Mouse (Mus musculus): ENCODE measurements at regions not wholly inside any gene's neighbourhood (a gene's known extent, or its start where the extent isn't known, plus 50 kb on each side); places are given as distances from the start of the nearest gene placed in this dataset.

DNA sequence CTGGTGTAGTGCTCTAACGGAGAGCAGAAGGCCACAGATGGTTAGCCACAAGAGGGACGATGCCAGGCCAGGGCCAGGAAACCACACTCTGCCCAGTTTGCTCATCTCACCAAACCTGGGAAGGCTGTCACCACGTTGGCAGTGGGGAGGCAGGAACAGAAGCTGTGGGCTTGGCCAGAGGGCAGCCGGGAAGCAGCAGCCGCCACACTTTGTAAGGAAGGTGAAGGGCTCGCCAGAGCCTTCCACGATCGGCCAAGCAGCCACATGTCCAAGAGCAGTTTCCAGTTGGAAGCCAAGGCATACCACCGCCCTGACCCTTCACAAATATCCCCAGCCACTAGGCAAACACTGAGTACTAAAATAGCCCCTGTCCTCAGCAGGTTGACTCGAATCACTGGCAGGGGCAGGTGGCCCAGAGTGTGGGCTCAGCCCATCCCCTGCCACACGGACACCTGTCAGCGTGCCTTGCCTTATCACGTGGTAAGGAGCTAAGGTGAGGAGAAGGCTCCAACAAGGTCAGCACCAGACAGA lies 120.9 kb downstream of the Vegfa start:
- Histone ChIP-seq H3K4me2 (ENCODE audit: insufficient read depth, low read depth, poor library complexity, severe bottlenecking) (no peak overlapping the region), H3K9me3 (replicated peaks; ENCODE audit: low read length) (peaks cover 19% of the 10 kb centered on the region), H3K9ac (ENCODE audit: insufficient read depth, low read depth) (no peak overlapping the region), H3K4me1 (ENCODE audit: control insufficient read depth in 1 of 2, insufficient read depth in 2 of 2) (no peaks in the 10 kb centered on the region; a peak in 1 of 4 replicates), H3K27ac (ENCODE audit: insufficient read depth, low read depth) (no peak overlapping the region), H3K4me3 (replicated peaks in 1 of 3; ENCODE audit: low read depth in 2 of 3, low read length in 2 of 3, poor library complexity in 1 of 3) (no peak overlapping the region), H3K36me3 (replicated peaks in 1 of 2; ENCODE audit: control insufficient read depth in 1 of 2, insufficient read depth in 1 of 2, low read length in 1 of 2) (no peaks in the 10 kb centered on the region), H3K27me3 (replicated peaks) (peaks cover 88% of the 10 kb centered on the region), H3K79me2 (replicated peaks; ENCODE audit: control insufficient read depth, extremely low read depth, insufficient read depth, poor library complexity, severe bottlenecking) (no peaks in the 10 kb centered on the region)
- no peak for TF ChIP-seq USF1 (IDR thresholded peaks at IDR 0.05; ENCODE audit: low read depth, low read length)
- no peak for TF ChIP-seq TBP (conservative IDR thresholded peaks at IDR 0.05; ENCODE audit: low read depth, low read length)
- TF ChIP-seq JUND (conservative IDR thresholded peaks at IDR 0.05; ENCODE audit: low read depth, low read length), result no peak
- no peak for TF ChIP-seq RAD21 (IDR thresholded peaks at IDR 0.05; ENCODE audit: low read depth, low read length)
- no peak for TF ChIP-seq NRF1 (IDR thresholded peaks at IDR 0.05; ENCODE audit: low read depth, low read length)
- TF ChIP-seq BHLHE40 (IDR thresholded peaks at IDR 0.05; ENCODE audit: low read depth, low read length), result no peak
- TF ChIP-seq CTCF (conservative IDR thresholded peaks at IDR 0.05 in 1 of 2, IDR thresholded peaks at IDR 0.05 in 1 of 2; ENCODE audit: low read depth in 2 of 2, low read length in 2 of 2), result no peak
- TF ChIP-seq UBTF (IDR thresholded peaks at IDR 0.05; ENCODE audit: low read depth, low read length), result no peak
- TF ChIP-seq MXI1 (IDR thresholded peaks at IDR 0.05; ENCODE audit: low read depth, low read length), result no peak
- TF ChIP-seq EP300 (IDR thresholded peaks at IDR 0.05; ENCODE audit: low read length), result no peak
- no peak for TF ChIP-seq HCFC1 (IDR thresholded peaks at IDR 0.05; ENCODE audit: low read depth, low read length)
- TF ChIP-seq JUN (IDR thresholded peaks at IDR 0.05; ENCODE audit: insufficient read depth, low read depth, low read length), result no peak
- TF ChIP-seq PAX5 (IDR thresholded peaks at IDR 0.05; ENCODE audit: low read length), result no peak
- no peak for TF ChIP-seq IRF4 (IDR thresholded peaks at IDR 0.05; ENCODE audit: low read depth, low read length)
- no peak for TF ChIP-seq RCOR1 (conservative IDR thresholded peaks at IDR 0.05; ENCODE audit: low read depth, low read length)
- TF ChIP-seq SIN3A (IDR thresholded peaks at IDR 0.05; ENCODE audit: low read length), result no peak
- no peak for TF ChIP-seq POLR2A (IDR thresholded peaks at IDR 0.05; ENCODE audit: low read depth, low read length)
- no peak for TF ChIP-seq KAT2A (IDR thresholded peaks at IDR 0.05; ENCODE audit: insufficient replicate concordance, low read length)
- TF ChIP-seq ZMIZ1 (IDR thresholded peaks at IDR 0.05; ENCODE audit: low read depth, low read length), result no peak
- no peak for TF ChIP-seq MAX (IDR thresholded peaks at IDR 0.05; ENCODE audit: low read length)
- no peak for DNase-seq (ENCODE audit: extremely low read depth)
- in situ Hi-C loops (cut with MboI; ENCODE audit: low pct_ligation_motif_present, low pct_unique_long_range_greater_than_20kb, low sequenced_read_pairs), result no loop called here
- dilution Hi-C loops (cut with MboI; ENCODE audit: extremely low pct_ligation_motif_present, extremely low pct_unique_long_range_greater_than_20kb, low sequenced_read_pairs), result no loop called here

DNA sequence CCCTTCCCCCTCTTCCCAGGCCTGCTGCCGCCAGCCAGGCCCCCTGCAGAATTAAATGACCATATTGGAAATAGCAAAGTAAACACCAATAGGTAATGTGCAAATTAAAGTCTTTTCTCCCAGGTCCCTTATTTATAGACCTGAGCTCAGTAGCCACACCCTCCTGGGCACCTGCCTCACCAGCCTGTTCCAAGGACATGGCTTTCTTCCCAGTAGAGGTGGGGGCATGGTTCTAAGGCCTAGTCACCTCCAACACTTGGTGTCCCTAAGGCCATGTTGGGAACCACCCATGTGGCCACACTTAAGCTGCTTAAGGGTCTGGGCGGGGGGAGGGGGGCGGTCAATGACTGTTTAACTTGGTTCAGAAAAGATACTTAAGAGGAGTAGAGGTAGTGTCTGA lies 121.9 kb downstream of the Vegfa start:
- Histone ChIP-seq H3K79me2 (replicated peaks; ENCODE audit: control insufficient read depth, extremely low read depth, insufficient read depth, poor library complexity, severe bottlenecking) (no peaks in the 10 kb centered on the region), H3K27ac (ENCODE audit: insufficient read depth, low read depth) (no peak overlapping the region), H3K4me1 (ENCODE audit: control insufficient read depth in 1 of 2, insufficient read depth in 2 of 2) (no peaks in the 10 kb centered on the region), H3K4me3 (replicated peaks in 1 of 3; ENCODE audit: low read depth in 2 of 3, low read length in 2 of 3, poor library complexity in 1 of 3) (no peak overlapping the region), H3K9ac (ENCODE audit: insufficient read depth, low read depth) (no peak overlapping the region), H3K9me3 (replicated peaks; ENCODE audit: low read length) (peaks cover 19% of the 10 kb centered on the region), H3K27me3 (replicated peaks) (peaks cover 88% of the 10 kb centered on the region), H3K4me2 (ENCODE audit: insufficient read depth, low read depth, poor library complexity, severe bottlenecking) (no peak overlapping the region), H3K36me3 (replicated peaks in 1 of 2; ENCODE audit: control insufficient read depth in 1 of 2, insufficient read depth in 1 of 2, low read length in 1 of 2) (no peaks in the 10 kb centered on the region)
- DNase-seq (ENCODE audit: extremely low read depth), result no peak
- dilution Hi-C loops (cut with MboI; ENCODE audit: extremely low pct_ligation_motif_present, extremely low pct_unique_long_range_greater_than_20kb, low sequenced_read_pairs), result no loop called here
- TF ChIP-seq MXI1 (IDR thresholded peaks at IDR 0.05; ENCODE audit: low read depth, low read length) (no peak), BHLHE40 (IDR thresholded peaks at IDR 0.05; ENCODE audit: low read depth, low read length) (no peak), ZKSCAN1 (IDR thresholded peaks at IDR 0.05; ENCODE audit: borderline replicate concordance, low read depth, low read length) (no peak), POLR2A (IDR thresholded peaks at IDR 0.05; ENCODE audit: low read depth, low read length) (no peak), MAZ (IDR thresholded peaks at IDR 0.05; ENCODE audit: low read depth, low read length) (no peak), CHD1 (IDR thresholded peaks at IDR 0.05; ENCODE audit: low read depth, low read length) (no peak), SMC3 (IDR thresholded peaks at IDR 0.05; ENCODE audit: low read depth, low read length) (no peak), IRF4 (IDR thresholded peaks at IDR 0.05; ENCODE audit: low read depth, low read length) (no peak), E2F4 (IDR thresholded peaks at IDR 0.05; ENCODE audit: insufficient replicate concordance, low read depth, low read length) (no peak), JUN (IDR thresholded peaks at IDR 0.05; ENCODE audit: insufficient read depth, low read depth, low read length) (no peak), HCFC1 (IDR thresholded peaks at IDR 0.05; ENCODE audit: low read depth, low read length) (no peak), ZNF384 (IDR thresholded peaks at IDR 0.05; ENCODE audit: low read depth, low read length) (no peak), KAT2A (IDR thresholded peaks at IDR 0.05; ENCODE audit: insufficient replicate concordance, low read length) (no peak), EP300 (IDR thresholded peaks at IDR 0.05; ENCODE audit: low read length) (no peak), ETS1 (conservative IDR thresholded peaks at IDR 0.05; ENCODE audit: low read depth, low read length) (no peak), UBTF (IDR thresholded peaks at IDR 0.05; ENCODE audit: low read depth, low read length) (no peak), USF2 (conservative IDR thresholded peaks at IDR 0.05; ENCODE audit: low read depth, low read length) (no peak), JUND (conservative IDR thresholded peaks at IDR 0.05; ENCODE audit: low read depth, low read length) (no peak), NELFE (IDR thresholded peaks at IDR 0.05; ENCODE audit: low read depth, low read length) (no peak), RAD21 (IDR thresholded peaks at IDR 0.05; ENCODE audit: low read depth, low read length) (no peak)
- in situ Hi-C loops (cut with MboI; ENCODE audit: low pct_ligation_motif_present, low pct_unique_long_range_greater_than_20kb, low sequenced_read_pairs), result no loop called here

Measured in CH12.LX (cell line).